Mouse (Mus musculus) lung, embryonic 14.5 days (tissue): ENCODE results near the gene Marveld3. TPM values are rescaled to one million over a fixed set of nuclear protein-coding genes. Genes with fewer than 3 reads are reported as not detected.

Experiments used
- ATAC-seq: fragments of 200-750 bp; cut with Nextera tagmentation; 2 replicates; pipeline ENCODE4 v1.8.0; 2017; ENCODE audit warnings: mild to moderate bottlenecking, moderate TSS enrichment, moderate library complexity; ENCODE audit not compliant: insufficient read depth
- DNase-seq: peaks from one replicate; pipeline ENCODE4 v3.0.0-alpha.2; 2015
- H3K27ac ChIP-seq: fragments of 300-500 bp; sonication (generic); 2 replicates; pipeline ENCODE4 v1.5.1; 2014; ENCODE audit warnings: low read depth, mild to moderate bottlenecking, moderate library complexity
- H3K27me3 ChIP-seq: fragments of 300-500 bp; sonication (generic); 2 replicates; pipeline ENCODE4 v1.6.1; 2014; ENCODE audit warnings: low read length, control low read depth; ENCODE audit not compliant: insufficient read depth
- H3K36me3 ChIP-seq: fragments of 300-500 bp; sonication (generic); 2 replicates; pipeline ENCODE4 v1.6.1; 2014; ENCODE audit warnings: control low read depth; ENCODE audit not compliant: insufficient read depth
- H3K4me1 ChIP-seq: fragments of 300-500 bp; sonication (generic); 2 replicates; pipeline ENCODE4 v1.6.1; 2014; ENCODE audit warnings: antibody characterized with exemption, control low read depth; ENCODE audit not compliant: insufficient read depth
- H3K4me2 ChIP-seq: fragments of 300-500 bp; sonication (generic); 2 replicates; pipeline ENCODE4 v1.6.1; 2014; ENCODE audit warnings: mild to moderate bottlenecking
- H3K4me3 ChIP-seq: fragments of 300-500 bp; sonication (generic); 2 replicates; pipeline ENCODE4 v1.5.1; 2014; ENCODE audit warnings: low read depth, low read length
- H3K9ac ChIP-seq: fragments of 300-500 bp; sonication (generic); 2 replicates; pipeline ENCODE4 v1.6.1; 2014
- H3K9me3 ChIP-seq: fragments of 300-500 bp; sonication (generic); 2 replicates; pipeline ENCODE4 v1.6.1; 2016; ENCODE audit warnings: low read depth, low read length, control low read depth
- CTCF ChIP-seq: IDR thresholded peaks from 2 replicates; pipeline ENCODE4 v1.5.1; 2016; ENCODE audit warnings: antibody characterized with exemption, low read depth
- WGBS: fragments of 180-500 bp; shearing (Covaris S2); extraction: QIAGEN DNeasy Blood & Tissue Kit; methylation state at CpG from one replicate; pipeline ENCODE4 v1.1.7; 2014; 5-methylcytosine and 5-hydroxymethylcytosine counted together
- polyA plus RNA-seq: library from polyadenylated mRNA; unstranded; fragments of >200 nt; fragmentation: Nextera tagmentation; extraction: Ambion mirVana; gene quantifications from 2 replicates; pipeline ENCODE4 v1.2.1, GENCODE M21; 2014

Gene Marveld3
- polyA plus RNA-seq, 1 experiment from 2014 or later, result 6.3 TPM

DNA sequence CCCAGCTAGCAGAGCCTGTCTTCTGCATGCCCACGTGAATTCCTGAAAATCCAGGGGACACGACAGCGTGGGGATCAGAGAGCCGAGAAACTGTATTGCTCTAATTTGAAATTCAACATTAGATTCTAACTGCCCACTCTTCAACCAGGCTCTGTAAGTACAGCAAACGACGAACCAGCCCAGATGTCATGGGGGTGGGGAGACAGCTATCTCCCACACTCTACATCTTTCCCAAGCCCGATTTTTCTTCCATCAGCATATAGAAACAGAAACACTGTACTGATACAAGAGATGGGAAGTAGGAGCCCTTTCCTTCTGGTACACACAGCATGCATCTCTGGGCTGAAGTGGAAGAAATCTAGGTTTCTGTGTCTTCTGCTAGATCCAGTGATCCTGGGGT, 9.8 kb downstream of the Marveld3 start:
- H3K4me1 ChIP-seq, result peaks cover under 1% of the 10 kb centered on the region; the same call in 1 of the 2 replicates
- H3K27me3 ChIP-seq, result peaks cover 11% of the 10 kb centered on the region
- H3K4me2 ChIP-seq, result no peak overlapping the region
- no peaks in the 10 kb centered on the region for H3K36me3 ChIP-seq
- H3K4me3 ChIP-seq, result no peak overlapping the region
- no peak for DNase-seq
- 64% methylated on average over 7 of the region's 7 CpGs for WGBS
- H3K9ac ChIP-seq, result no peak overlapping the region
- H3K27ac ChIP-seq, result no peak overlapping the region
- no peak for TF ChIP-seq CTCF
- no peaks in the 10 kb centered on the region for H3K9me3 ChIP-seq
- no peak for ATAC-seq

GRCm38 (mm10) chr8:109948285-109948564, 13.8 kb downstream of the Marveld3 start:
- Histone ChIP-seq H3K9ac (peak overlapping the region; percentile 10; the same call in 1 of the 2 replicates), H3K9me3 (no peaks in the 10 kb centered on the region), H3K4me3 (peak overlapping the region; percentile 20), H3K36me3 (peaks cover 7% of the 10 kb centered on the region; the same call in 1 of the 2 replicates), H3K27ac (no peak overlapping the region), H3K4me2 (peak overlapping the region; percentile 60), H3K4me1 (no peaks in the 10 kb centered on the region), H3K27me3 (peaks cover 17% of the 10 kb centered on the region)
- 2% methylated on average over 19 of the region's 19 CpGs for WGBS
- ATAC-seq, result 0 out of 2 replicates have a peak, but pooled peaks have one; percentile 16
- no peak for TF ChIP-seq CTCF
- no peak for DNase-seq

DNA sequence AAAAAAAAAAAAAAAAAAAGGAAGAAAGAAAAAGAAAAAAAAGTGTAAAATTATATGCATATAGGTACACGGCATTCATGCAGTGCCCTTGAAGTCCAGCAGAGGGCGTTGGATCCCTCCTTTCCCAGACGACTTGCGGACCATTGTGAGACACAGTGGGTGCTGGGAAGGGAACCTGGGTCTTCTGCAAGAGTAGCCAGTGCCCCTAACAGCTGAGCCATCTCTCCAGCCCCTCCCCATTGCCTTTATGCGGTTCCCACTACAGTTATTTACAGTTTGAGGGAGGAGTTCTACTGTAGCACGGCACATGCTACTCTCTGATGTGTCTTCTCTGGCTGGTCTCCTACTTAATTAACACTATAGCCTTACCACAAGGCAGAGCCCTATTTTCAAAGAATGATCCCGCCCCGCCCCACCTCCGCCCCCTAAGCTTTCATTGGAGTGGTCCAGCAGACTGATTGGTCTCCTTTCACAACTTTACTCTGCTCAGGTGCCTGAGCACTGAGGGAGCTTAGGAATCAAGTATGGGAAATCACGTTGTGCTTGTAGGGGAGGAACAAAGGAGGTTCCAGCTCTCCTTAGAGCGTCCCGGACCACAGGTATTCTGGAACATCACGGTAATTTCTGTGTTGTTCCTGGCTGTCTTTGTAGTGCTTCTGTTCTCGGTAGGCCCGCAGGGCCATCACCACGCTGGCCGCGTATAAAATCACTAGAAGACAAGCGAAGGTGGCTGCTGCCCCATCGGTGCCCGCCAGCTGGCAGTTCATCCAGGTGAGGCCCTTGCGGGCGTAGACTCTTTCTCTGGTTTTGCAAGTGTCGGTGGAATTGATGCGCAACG, 14.3 kb downstream of the Marveld3 start:
- Histone ChIP-seq H3K4me3 (peak overlapping the region; percentile 20), H3K27ac (no peak overlapping the region), H3K9ac (peak overlapping the region; percentile 10; the same call in 1 of the 2 replicates), H3K4me1 (no peaks in the 10 kb centered on the region), H3K36me3 (peaks cover 7% of the 10 kb centered on the region; the same call in 1 of the 2 replicates), H3K27me3 (peaks cover 17% of the 10 kb centered on the region), H3K9me3 (no peaks in the 10 kb centered on the region), H3K4me2 (peak overlapping the region; percentile 60)
- TF ChIP-seq CTCF, result peak; percentile 74
- ATAC-seq, result peak; percentile 60
- WGBS, result 3% methylated on average over 26 of the region's 26 CpGs
- DNase-seq, result peak; percentile 62

DNA sequence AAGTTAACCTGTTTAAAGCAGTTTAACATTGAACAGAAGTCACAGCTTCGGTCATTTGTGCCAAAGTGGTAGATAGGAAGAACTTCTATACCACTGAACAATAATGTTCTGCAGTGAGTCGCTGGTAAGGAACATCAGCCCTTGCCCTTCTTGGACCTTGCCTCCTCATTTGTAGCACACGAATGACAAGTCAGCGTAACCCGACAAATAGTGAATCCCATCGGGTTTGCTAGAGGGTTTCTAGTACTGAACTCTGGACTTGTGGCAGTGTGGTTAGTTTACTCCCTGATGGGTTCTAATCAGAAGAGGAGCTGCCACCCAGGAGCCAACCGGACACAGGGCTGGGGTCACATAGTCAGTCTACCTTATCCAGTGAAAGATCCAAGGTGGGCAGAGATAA, 15.7 kb downstream of the Marveld3 start:
- Histone ChIP-seq H3K9ac (no peak overlapping the region), H3K4me3 (no peak overlapping the region), H3K27me3 (peaks cover 17% of the 10 kb centered on the region), H3K9me3 (no peaks in the 10 kb centered on the region), H3K4me2 (no peak overlapping the region), H3K36me3 (peaks cover 10% of the 10 kb centered on the region; the same call in 1 of the 2 replicates), H3K27ac (no peak overlapping the region), H3K4me1 (no peaks in the 10 kb centered on the region)
- no peak for DNase-seq
- 80% methylated on average over 7 of the region's 7 CpGs for WGBS
- ATAC-seq, result no peak
- no peak for TF ChIP-seq CTCF

DNA sequence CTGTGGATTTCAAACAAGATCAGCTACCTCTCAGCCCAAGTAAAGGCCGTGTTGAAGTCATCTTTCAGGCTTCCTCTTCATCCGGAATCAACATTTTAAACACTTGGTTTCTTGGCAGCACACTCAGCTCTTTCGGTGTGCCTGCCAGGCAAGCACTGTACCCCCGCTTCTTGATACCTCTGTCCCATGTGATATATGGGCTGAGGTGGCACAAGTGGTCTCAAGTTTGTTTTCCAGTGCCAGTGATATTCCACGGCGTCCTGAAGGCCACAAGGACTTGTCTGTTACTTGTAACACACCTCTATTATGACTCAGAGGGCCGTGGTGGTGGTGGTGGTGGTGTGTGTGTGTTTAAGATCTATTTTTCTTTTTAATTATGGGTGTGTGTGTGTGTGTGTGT, 16.3 kb downstream of the Marveld3 start:
- Histone ChIP-seq H3K4me1 (no peaks in the 10 kb centered on the region), H3K27me3 (peaks cover 17% of the 10 kb centered on the region), H3K9ac (no peak overlapping the region), H3K9me3 (no peaks in the 10 kb centered on the region), H3K4me3 (no peak overlapping the region), H3K36me3 (peaks cover 16% of the 10 kb centered on the region; the same call in 1 of the 2 replicates), H3K4me2 (no peak overlapping the region), H3K27ac (no peak overlapping the region)
- TF ChIP-seq CTCF, result no peak
- WGBS, result 69% methylated on average over 7 of the region's 7 CpGs
- DNase-seq (no peak), ATAC-seq (no peak)

GRCm38 (mm10) chr8:109945153-109945632, 16.8 kb downstream of the Marveld3 start:
- 54% methylated on average over 9 of the region's 9 CpGs for WGBS
- Histone ChIP-seq H3K27me3 (peaks cover 17% of the 10 kb centered on the region), H3K27ac (no peak overlapping the region), H3K36me3 (peaks cover 20% of the 10 kb centered on the region), H3K9ac (no peak overlapping the region), H3K4me3 (no peak overlapping the region), H3K9me3 (no peaks in the 10 kb centered on the region), H3K4me2 (no peak overlapping the region), H3K4me1 (no peaks in the 10 kb centered on the region)
- no peak for TF ChIP-seq CTCF
- no peak for ATAC-seq
- DNase-seq, result no peak

DNA sequence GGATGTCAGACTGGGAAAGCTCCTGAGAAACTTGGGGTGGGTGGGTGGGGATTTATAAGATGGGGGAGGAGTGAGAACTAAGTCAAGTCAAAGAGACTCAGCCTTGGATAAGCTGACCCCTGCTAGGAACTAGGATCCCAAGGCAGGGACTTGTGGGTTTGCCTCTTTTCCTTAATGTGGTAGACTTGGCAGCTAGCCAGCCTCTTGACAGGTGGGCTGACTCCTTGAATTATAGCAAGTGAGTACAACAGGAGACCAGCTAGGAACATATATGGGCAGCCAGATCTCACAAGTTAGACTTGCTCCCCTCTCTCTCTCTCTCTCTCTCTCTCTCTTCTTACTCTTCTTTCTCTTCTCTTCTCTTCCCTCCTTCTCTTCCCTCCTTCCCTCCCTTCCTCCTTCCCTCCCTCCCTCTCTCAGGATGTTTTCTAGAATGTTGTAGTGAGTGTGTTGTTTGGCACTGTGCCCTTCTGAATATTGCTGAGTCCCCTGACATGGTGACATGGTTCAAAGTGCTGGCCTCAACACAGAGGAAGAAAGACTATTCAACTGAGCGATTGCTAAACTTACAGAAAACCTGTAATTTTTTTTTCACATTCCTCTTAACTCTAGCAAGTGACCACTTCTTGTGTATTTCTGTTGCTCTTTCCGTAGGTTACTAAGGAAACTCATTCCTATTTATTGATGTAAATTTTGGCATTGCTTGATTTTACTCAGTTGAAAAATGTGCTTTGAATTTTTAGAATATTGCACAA, 20.2 kb downstream of the Marveld3 start:
- Histone ChIP-seq H3K4me3 (no peak overlapping the region), H3K36me3 (peaks cover 39% of the 10 kb centered on the region), H3K4me2 (no peak overlapping the region), H3K9me3 (no peaks in the 10 kb centered on the region), H3K27ac (no peak overlapping the region), H3K4me1 (no peaks in the 10 kb centered on the region), H3K27me3 (0 out of 2 replicates have a peak, but pooled peaks cover 2% of the 10 kb centered on the region), H3K9ac (no peak overlapping the region)
- peak; percentile 52; the same call in 1 of the 2 replicates for ATAC-seq
- TF ChIP-seq CTCF, result no peak
- DNase-seq, result peak; percentile 74
- 63% methylated on average over 2 of the region's 2 CpGs for WGBS
